ENCODE assay signal across 7 mouse cellular contexts in the genomic region with DNA sequence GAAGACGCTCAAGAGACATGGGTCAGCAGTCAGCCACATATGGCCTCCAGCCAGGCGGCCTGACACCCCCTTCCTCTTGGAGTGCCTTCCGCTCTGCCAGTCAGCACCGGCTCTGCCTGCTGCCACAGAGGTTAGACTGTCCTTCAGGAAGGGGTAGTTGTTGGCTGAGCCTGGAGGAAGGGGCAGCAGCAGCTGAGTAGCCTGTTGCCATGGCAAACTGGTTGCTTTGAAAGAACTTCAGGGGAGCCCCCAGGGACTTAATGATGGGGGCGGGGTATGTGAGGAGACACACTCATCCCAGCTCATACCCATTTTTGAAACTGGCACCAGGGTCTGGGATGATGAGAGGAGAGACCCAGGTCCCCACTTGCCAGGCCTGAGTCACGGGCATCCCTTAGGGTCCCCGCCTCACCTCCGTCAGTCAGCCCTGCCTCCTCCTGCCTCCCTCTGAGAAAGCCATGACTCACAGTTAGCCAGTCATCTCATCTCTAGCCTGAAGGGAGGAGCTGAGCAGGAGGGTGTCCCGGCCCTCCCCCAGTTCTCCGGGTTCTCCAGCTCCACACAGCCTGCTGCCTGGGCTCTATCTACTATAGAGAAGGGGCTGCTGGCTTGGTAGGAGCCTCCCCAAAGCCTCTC. TPM values are rescaled to one million over a fixed set of nuclear protein-coding genes. Genes with fewer than 3 reads are reported as not detected.
DNase-seq lines count a peak whose midpoint lies in the region; ATAC-seq and TF ChIP-seq lines count a peak whose summit lies in the region.

No protein-coding gene starts in this region.

- peak; percentile 79 for ATAC-seq in Patski
- ATAC-seq in erythroid progenitor cell, adult 5-6 weeks (replicated peaks; ENCODE audit: low FRiP score, poor library complexity, severe bottlenecking): peak; percentile 79
- peak; percentile 67 for ATAC-seq in megakaryocyte, adult 5-6 weeks (ENCODE audit: poor library complexity, severe bottlenecking)

- H3K27me3 ChIP-seq in E14TG2a.4 (ENCODE audit: insufficient read depth, low read length) (peaks cover 27% of the 10 kb centered on the region), Patski (no peaks in the 10 kb centered on the region)

- CTCF ChIA-PET in Patski (lab: Charles Lee): interaction anchor here (1.2 to 4.2 kb wide), 7 partner anchors 10 to 34 kb away, joined by 3 to 27 read pairs (median 9); no protein-coding TSS in a partner anchor

- H3K4me1 ChIP-seq in E14TG2a.4 (replicated peaks; ENCODE audit: low read depth, low read length): peaks cover 69% of the 10 kb centered on the region

- H3K9me3 ChIP-seq in E14TG2a.4 (ENCODE audit: low read length): no peaks in the 10 kb centered on the region

- DNase-seq in Patski (ENCODE audit: low read depth, low spot score): no peak
- peak; percentile 62 for DNase-seq in heart, postnatal 14 days
- peak; percentile 76 to 86 for DNase-seq in kidney, postnatal 4 days
- DNase-seq in skeletal muscle tissue, adult 2 months (ENCODE audit: low read depth, low spot score): peak; percentile 30

- intact Hi-C loops in heart, postnatal 14 days (cut with DNase I): no loop called here

- in situ Hi-C loops in Patski (cut with MboI; ENCODE audit: low pct_unique_long_range_greater_than_20kb): no loop called here

- peak overlapping the region; percentile 23; the same call in 1 of the 2 replicates for H3K4me3 ChIP-seq in E14TG2a.4 (replicated peaks; ENCODE audit: low read length)

- H3K36me3 ChIP-seq in E14TG2a.4 (ENCODE audit: insufficient read depth, low read length): no peaks in the 10 kb centered on the region

- TF ChIP-seq CTCF in E14TG2a.4 (conservative IDR thresholded peaks at IDR 0.05; ENCODE audit: low read length): no peak
- no peak for TF ChIP-seq CTCF in Patski (IDR thresholded peaks at IDR 0.05)

- POLR2A ChIA-PET in Patski (lab: Charles Lee): interaction anchor here (1.0 to 5.4 kb wide), 3 partner anchors 11 to 158 kb away, joined by 3 to 46 read pairs (median 6); no protein-coding TSS in a partner anchor

RNA-seq across cellular contexts. Expression of gene Adgrg1, which starts 9.4 kb away (rescaled TPM):
- 294 TPM for polyA plus RNA-seq in Patski (2021)
- 29.3 and 55.9 TPM in 2 replicates for total RNA-seq in erythroid progenitor cell, adult 5-6 weeks (2015; ENCODE audit: low replicate concordance)
- 12.4 and 14.4 TPM in 2 replicates for total RNA-seq in erythroid progenitor cell, adult 5-6 weeks (2017; ENCODE audit: low replicate concordance)
- 10 to 100 TPM; 59.3 to 73.3 TPM for total RNA-seq in heart, postnatal 14 days (2021)
- total RNA-seq in megakaryocyte, adult 5-6 weeks (2015): 7.3 and 7.8 TPM in 2 replicates
- total RNA-seq in megakaryocyte, adult 5-6 weeks (2017): 2.8 and 14.0 TPM in 2 replicates

RNA-seq across cellular contexts. Expression of gene Adgrg3, which starts 33.5 kb away (rescaled TPM):
- 0.31 TPM for polyA plus RNA-seq in Patski (2021)
- total RNA-seq in erythroid progenitor cell, adult 5-6 weeks (2015; ENCODE audit: low replicate concordance): 10.1 and 12.2 TPM in 2 replicates
- 3.5 and 10.3 TPM in 2 replicates for total RNA-seq in erythroid progenitor cell, adult 5-6 weeks (2017; ENCODE audit: low replicate concordance)
- total RNA-seq in heart, postnatal 14 days (2021): 1 to 10 TPM; 1.5 TPM
- total RNA-seq in megakaryocyte, adult 5-6 weeks (2015): 15.5 and 21.6 TPM in 2 replicates
- 28.8 and 38.7 TPM in 2 replicates for total RNA-seq in megakaryocyte, adult 5-6 weeks (2017)
